In genomic region chr11:88557828-88558580, GRCm38 (mm10) we compare ENCODE assay signal across 8 mouse cellular contexts.
A peak's percentile ranks its signal among the peaks of the same experiment; 100 is the strongest.
DNase-seq lines count a peak whose midpoint lies in the region; ATAC-seq and TF ChIP-seq lines count a peak whose summit lies in the region.

No protein-coding gene starts in this region.

- no peaks in the 10 kb centered on the region for H3K27me3 ChIP-seq in heart, embryonic 14.5 days (ENCODE audit: control insufficient read depth, insufficient read depth, low read length)
- no peaks in the 10 kb centered on the region for H3K27me3 ChIP-seq in hindbrain, embryonic 15.5 days

- H3K27ac ChIP-seq in heart, embryonic 14.5 days (replicated peaks in 1 of 2; ENCODE audit: control insufficient read depth in 1 of 2, insufficient read depth in 1 of 2, low read depth in 2 of 2, low read length in 2 of 2), result peak overlapping the region in 1 of 2 experiments; percentile 71; a peak in 1 of 4 replicates
- peak overlapping the region; percentile 88; the same call in 1 of the 2 replicates for H3K27ac ChIP-seq in ES-E14 (ENCODE audit: insufficient read depth, low read depth, low read length, poor library complexity, severe bottlenecking)
- H3K27ac ChIP-seq in hindbrain, embryonic 15.5 days (replicated peaks), result 0 out of 2 replicates have a peak overlapping the region, but pooled peaks have one; percentile 7

- H3K9me3 ChIP-seq in heart, embryonic 14.5 days (ENCODE audit: control insufficient read depth, low read length), result no peaks in the 10 kb centered on the region
- H3K9me3 ChIP-seq in ES-E14 (ENCODE audit: control insufficient read depth, insufficient read depth, low read depth, low read length), result no peaks in the 10 kb centered on the region
- H3K9me3 ChIP-seq in hindbrain, embryonic 15.5 days, result no peaks in the 10 kb centered on the region

- ATAC-seq in heart, embryonic 14.5 days (ENCODE audit: insufficient number of reproducible peaks, insufficient read depth, low FRiP score, low read depth), result no peak
- ATAC-seq in hindbrain, embryonic 15.5 days (ENCODE audit: low FRiP score, low read depth), result no peak
- ATAC-seq in megakaryocyte progenitor cell, adult 5-6 weeks (replicated peaks; ENCODE audit: poor library complexity), result peak; percentile 36

- H3K4me1 ChIP-seq in heart, embryonic 14.5 days (ENCODE audit: control insufficient read depth in 2 of 2, insufficient read depth in 2 of 2, low read length in 2 of 2), result peaks cover 84 to 97% of the 10 kb centered on the region in 2 experiments
- peaks cover 32 to 60% of the 10 kb centered on the region in 2 experiments for H3K4me1 ChIP-seq in ES-E14 (ENCODE audit: control insufficient read depth in 2 of 2, insufficient read depth in 2 of 2, low read length in 2 of 2, poor library complexity in 1 of 2)
- H3K4me1 ChIP-seq in hindbrain, embryonic 15.5 days (replicated peaks), result peaks cover 85% of the 10 kb centered on the region

- H3K9ac ChIP-seq in heart, embryonic 14.5 days (ENCODE audit: low read length), result peak overlapping the region; percentile 49; the same call in 1 of the 2 replicates
- no peak overlapping the region; the same call in 1 of the 2 replicates for H3K9ac ChIP-seq in ES-E14 (ENCODE audit: insufficient read depth, low read depth, low read length, poor library complexity, severe bottlenecking)
- H3K9ac ChIP-seq in hindbrain, embryonic 15.5 days, result no peak overlapping the region

- no peaks in the 10 kb centered on the region for H3K36me3 ChIP-seq in heart, embryonic 14.5 days (ENCODE audit: control insufficient read depth, insufficient read depth, low read length)
- no peaks in the 10 kb centered on the region for H3K36me3 ChIP-seq in ES-E14 (ENCODE audit: control insufficient read depth, insufficient read depth, low read length, poor library complexity, severe bottlenecking)
- no peaks in the 10 kb centered on the region for H3K36me3 ChIP-seq in hindbrain, embryonic 15.5 days

- intact Hi-C loops in heart, postnatal 36 days (cut with DNase I), result loop anchor here (5.0 kb wide), 2 partner anchors 39 to 59 kb away; no protein-coding TSS in a partner anchor

- WGBS in heart, embryonic 14.5 days, result 59% methylated on average over 6 of the region's 6 CpGs
- WGBS in hindbrain, embryonic 15.5 days, result 55% methylated on average over 6 of the region's 6 CpGs

- DNase-seq in heart, postnatal 36 days, result no peak
- DNase-seq in ES-E14 (ENCODE audit: low read depth, low spot score), result no peak
- no peak for DNase-seq in adipocyte (ENCODE audit: low spot score)
- no peak for DNase-seq in adrenal gland, adult 18-20 months (ENCODE audit: low spot score in 2 of 2)
- no peak for DNase-seq in right cerebral cortex, postnatal 25 days

- no peak overlapping the region for H3K4me2 ChIP-seq in heart, embryonic 14.5 days (ENCODE audit: low read length)
- H3K4me2 ChIP-seq in hindbrain, embryonic 15.5 days, result no peak overlapping the region

- no peak overlapping the region for H3K4me3 ChIP-seq in heart, embryonic 14.5 days (ENCODE audit: control insufficient read depth in 1 of 2, insufficient read depth in 1 of 2, low read depth in 1 of 2, low read length in 2 of 2)
- no peak overlapping the region for H3K4me3 ChIP-seq in ES-E14 (ENCODE audit: insufficient read depth in 1 of 2, low read depth in 1 of 2, low read length in 2 of 2, poor library complexity in 1 of 2, severe bottlenecking in 1 of 2)
- no peak overlapping the region for H3K4me3 ChIP-seq in hindbrain, embryonic 15.5 days

- in situ Hi-C loops in ES-E14 (cut with MboI; ENCODE audit: low sequenced_read_pairs in 2 of 2, unreplicated experiment in 2 of 2), result no loop called here

TF ChIP-seq in ES-E14, 5 proteins besides CTCF, POLR2A, EP300 and RAD21:
- no peak for TF ChIP-seq CHD2 (IDR thresholded peaks at IDR 0.05; ENCODE audit: low read depth, low read length)
- TF ChIP-seq HCFC1 (IDR thresholded peaks at IDR 0.05; ENCODE audit: borderline replicate concordance, insufficient read depth, low read length), result no peak
- TF ChIP-seq ZC3H11A (IDR thresholded peaks at IDR 0.05; ENCODE audit: borderline replicate concordance, low read depth, low read length), result no peak
- TF ChIP-seq ZNF384 (IDR thresholded peaks at IDR 0.05; ENCODE audit: low read depth, low read length), result no peak
- no peak for TF ChIP-seq MAFK (IDR thresholded peaks at IDR 0.05; ENCODE audit: insufficient read depth, low read depth, low read length)
